Comparison of ENCODE assay signal across 15 mouse cellular contexts in genomic region chr6:118758290-118758907, GRCm38 (mm10).
A peak's percentile ranks its signal among the peaks of the same experiment; 100 is the strongest.
DNase-seq lines count a peak whose midpoint lies in the region; ATAC-seq and TF ChIP-seq lines count a peak whose summit lies in the region.
"Had no signal": no experiment of that assay in that cellular context is flagged by ENCODE, and none has a peak within 500 bp of the region (broad histone marks: within the 10 kb centered on the region; RNA-seq: fewer than 3 reads in every experiment).

No protein-coding gene starts in this region.

- DNase-seq in hindbrain, postnatal 0 days (ENCODE audit: low spot score): no peak
- DNase-seq in c-Kit-positive CD71-negative TER-119-negative erythroid progenitor cells, embryonic 14.5 days (ENCODE audit: low read depth): peak; percentile 32
- no peak for DNase-seq in thymus, adult 18-20 months
- DNase-seq in ovary, adult 18-20 months (ENCODE audit: low spot score): no peak
- DNase-seq: gastrocnemius, postnatal 25 days; kidney, adult 8-10 months; left cerebral cortex, postnatal 4 days; lung, postnatal 10 days; retina, postnatal 1 day; thymus, postnatal 14 days had no signal

- WGBS in hindbrain, embryonic 16.5 days: 62% methylated on average over 7 of the region's 7 CpGs
- 58% methylated on average over 7 of the region's 7 CpGs for WGBS in hindbrain, postnatal 0 days
- WGBS in intestine, embryonic 16.5 days: 74% methylated on average over 7 of the region's 7 CpGs

- H3K4me1 ChIP-seq in hindbrain, embryonic 16.5 days (ENCODE audit: control insufficient read depth, insufficient read depth, low read depth, low read length): peaks cover 4% of the 10 kb centered on the region; the same call in 1 of the 2 replicates
- no peaks in the 10 kb centered on the region; the same call in 1 of the 2 replicates for H3K4me1 ChIP-seq in hindbrain, postnatal 0 days (ENCODE audit: insufficient read depth, low read length)
- no peaks in the 10 kb centered on the region for H3K4me1 ChIP-seq in intestine, embryonic 16.5 days (ENCODE audit: control insufficient read depth, insufficient read depth, low read length)
- H3K4me1 ChIP-seq: midbrain, embryonic 13.5 days had no signal

- no peaks in the 10 kb centered on the region for H3K36me3 ChIP-seq in hindbrain, embryonic 16.5 days (ENCODE audit: control insufficient read depth, insufficient read depth, low read length)
- H3K36me3 ChIP-seq in hindbrain, postnatal 0 days (ENCODE audit: insufficient read depth, low read length): no peaks in the 10 kb centered on the region
- H3K36me3 ChIP-seq in intestine, embryonic 16.5 days (ENCODE audit: control insufficient read depth, insufficient read depth, low read length): no peaks in the 10 kb centered on the region
- H3K36me3 ChIP-seq: hindbrain, embryonic 12.5 days; midbrain, embryonic 13.5 days had no signal

- H3K4me2 ChIP-seq in hindbrain, embryonic 16.5 days (ENCODE audit: low read length): no peak overlapping the region
- no peak overlapping the region for H3K4me2 ChIP-seq in hindbrain, postnatal 0 days (ENCODE audit: low read depth, low read length)
- no peak overlapping the region for H3K4me2 ChIP-seq in intestine, embryonic 16.5 days (ENCODE audit: low read depth, low read length)
- H3K4me2 ChIP-seq: hindbrain, embryonic 12.5 days; midbrain, embryonic 13.5 days had no signal

- H3K4me3 ChIP-seq in hindbrain, embryonic 16.5 days (ENCODE audit: low read length): no peak overlapping the region
- H3K4me3 ChIP-seq in hindbrain, postnatal 0 days (ENCODE audit: low read length): no peak overlapping the region
- no peak overlapping the region for H3K4me3 ChIP-seq in intestine, embryonic 16.5 days (ENCODE audit: low read length)
- H3K4me3 ChIP-seq: hindbrain, embryonic 12.5 days; midbrain, embryonic 13.5 days had no signal

- H3K9me3 ChIP-seq in hindbrain, embryonic 16.5 days (ENCODE audit: control insufficient read depth, low read length): no peaks in the 10 kb centered on the region
- no peaks in the 10 kb centered on the region for H3K9me3 ChIP-seq in hindbrain, postnatal 0 days (ENCODE audit: low read length)
- no peaks in the 10 kb centered on the region for H3K9me3 ChIP-seq in intestine, embryonic 16.5 days (ENCODE audit: control insufficient read depth, low read length)
- H3K9me3 ChIP-seq: hindbrain, embryonic 12.5 days; midbrain, embryonic 13.5 days had no signal

- 0 out of 2 replicates have a peak, but pooled peaks have one; percentile 12 for ATAC-seq in hindbrain, embryonic 16.5 days
- ATAC-seq in hindbrain, postnatal 0 days: no peak
- peak; percentile 53; the same call in 1 of the 2 replicates for ATAC-seq in intestine, embryonic 16.5 days
- peak; percentile 82 for ATAC-seq in megakaryocyte progenitor cell, adult 5-6 weeks (replicated peaks; ENCODE audit: poor library complexity)
- ATAC-seq: midbrain, embryonic 13.5 days had no signal

- TF ChIP-seq CTCF in hindbrain, postnatal 0 days (IDR thresholded peaks at IDR 0.05; ENCODE audit: low read depth): no peak

- H3K9ac ChIP-seq in hindbrain, embryonic 16.5 days (ENCODE audit: low read depth, low read length): no peak overlapping the region
- no peak overlapping the region for H3K9ac ChIP-seq in hindbrain, postnatal 0 days (replicated peaks; ENCODE audit: low read length)
- H3K9ac ChIP-seq in intestine, embryonic 16.5 days (ENCODE audit: low read depth, low read length): no peak overlapping the region
- H3K9ac ChIP-seq: hindbrain, embryonic 12.5 days; midbrain, embryonic 13.5 days had no signal

- no peaks in the 10 kb centered on the region for H3K27me3 ChIP-seq in hindbrain, embryonic 16.5 days (replicated peaks; ENCODE audit: control insufficient read depth, insufficient read depth, low read length)
- H3K27me3 ChIP-seq in hindbrain, postnatal 0 days (ENCODE audit: insufficient read depth, low read length): no peaks in the 10 kb centered on the region
- no peaks in the 10 kb centered on the region for H3K27me3 ChIP-seq in intestine, embryonic 16.5 days (replicated peaks; ENCODE audit: control insufficient read depth, insufficient read depth, low read length)
- H3K27me3 ChIP-seq: midbrain, embryonic 13.5 days had no signal

- H3K27ac ChIP-seq in hindbrain, embryonic 16.5 days (ENCODE audit: low read depth, low read length): no peak overlapping the region
- H3K27ac ChIP-seq in hindbrain, postnatal 0 days: no peak overlapping the region
- no peak overlapping the region for H3K27ac ChIP-seq in intestine, embryonic 16.5 days (ENCODE audit: low read length)
- H3K27ac ChIP-seq: hindbrain, embryonic 12.5 days; midbrain, embryonic 13.5 days had no signal
